Mouse (Mus musculus): ENCODE data around the gene Abca7.

Gene Abca7

DNA sequence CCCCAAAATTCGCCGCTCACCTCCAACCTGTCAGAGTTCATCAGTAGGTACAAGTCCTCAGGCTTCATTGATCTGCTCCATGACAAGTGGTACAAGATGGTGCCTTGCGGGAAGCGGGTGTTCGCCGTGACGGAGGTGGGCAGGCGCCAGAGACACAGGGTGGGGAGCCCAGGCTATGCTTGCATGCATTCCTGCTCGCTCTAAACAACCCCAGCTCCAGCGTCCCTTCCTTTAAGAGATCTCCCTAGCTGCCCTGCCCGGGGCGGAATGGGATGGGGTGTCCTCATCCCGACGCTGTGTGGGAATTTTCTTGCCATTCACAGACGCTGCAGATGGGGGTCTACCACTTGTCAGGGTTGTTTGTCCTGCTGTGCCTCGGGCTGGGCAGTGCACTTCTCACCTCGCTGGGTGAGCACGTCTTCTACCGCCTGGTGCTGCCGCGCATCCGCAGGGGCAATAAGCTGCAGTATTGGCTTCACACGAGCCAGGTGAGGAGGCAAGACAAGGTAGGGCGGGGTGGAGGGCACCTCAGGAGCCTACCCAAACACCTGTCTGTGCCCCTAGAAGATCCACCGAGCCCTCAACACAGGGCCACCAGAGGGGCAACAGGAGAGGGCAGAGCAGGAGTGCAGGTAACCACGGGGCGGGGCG, 20.1 kb upstream of the Abca7 start:
- no peak for DNase-seq

DNA sequence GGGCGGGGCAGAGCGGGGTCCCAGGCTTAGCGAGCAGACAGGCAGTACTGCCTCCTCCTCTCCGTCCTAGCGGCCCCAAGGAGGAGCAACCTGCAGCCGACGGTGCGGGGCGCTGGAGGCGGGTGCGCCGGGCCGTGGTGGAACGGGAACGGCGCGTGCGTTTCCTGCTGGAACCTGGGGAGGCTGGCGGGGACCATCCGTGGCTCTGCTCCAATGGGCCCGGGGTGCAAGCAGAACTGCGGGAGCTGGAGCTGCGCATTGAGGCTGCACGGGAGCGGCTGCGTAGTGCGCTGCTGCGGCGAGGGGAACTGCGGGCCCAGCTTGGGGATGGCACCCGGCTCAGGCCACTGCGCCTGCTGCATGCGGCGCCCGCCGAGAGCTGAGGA, 19.6 kb upstream of the Abca7 start:
- no peak for DNase-seq

DNA sequence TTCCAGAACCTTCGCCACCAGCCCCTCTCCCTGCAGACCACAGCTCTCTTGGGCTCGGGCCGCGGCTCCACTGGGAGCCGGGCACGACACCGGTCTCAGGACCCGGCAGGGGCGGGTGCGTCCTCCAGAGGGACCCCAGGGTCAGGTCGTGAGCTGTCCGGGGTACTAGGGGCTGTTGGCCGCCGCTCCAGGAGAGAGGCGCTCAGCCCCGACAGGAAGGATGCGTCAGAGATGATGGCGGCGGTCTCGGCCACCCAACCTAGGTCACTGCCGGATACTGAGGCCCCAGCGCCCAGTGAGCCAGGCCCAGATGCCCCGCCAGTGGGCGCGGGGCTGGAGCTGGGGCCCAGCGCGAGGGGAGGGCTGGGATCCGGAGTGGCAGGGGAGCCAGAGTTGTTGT, 19.0 kb upstream of the Abca7 start:
- DNase-seq = no peak

DNA sequence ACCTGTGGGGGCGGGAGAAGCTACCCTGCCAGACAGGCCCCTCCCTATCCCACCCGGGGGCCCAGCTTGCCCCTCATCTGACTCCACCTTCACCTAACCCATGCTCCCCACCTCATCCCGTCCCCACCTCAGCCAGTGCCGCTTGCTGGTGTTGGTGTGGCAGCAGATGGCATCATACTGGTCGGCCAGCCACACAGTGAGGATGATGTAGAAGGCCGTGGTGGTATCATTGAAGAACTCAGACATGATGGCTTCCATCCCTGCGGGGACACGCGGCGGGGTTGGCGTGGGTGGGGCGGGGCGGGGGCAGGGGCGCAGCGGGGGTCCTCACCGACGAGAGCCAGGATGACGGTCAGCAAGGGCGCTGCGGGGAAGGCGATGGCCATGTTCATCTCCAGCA, 18.2 kb upstream of the Abca7 start:
- DNase-seq = no peak

GRCm38 (mm10) chr10:79979401-79980155, 16.7 kb upstream of the Abca7 start:
- DNase-seq = no peak

DNA sequence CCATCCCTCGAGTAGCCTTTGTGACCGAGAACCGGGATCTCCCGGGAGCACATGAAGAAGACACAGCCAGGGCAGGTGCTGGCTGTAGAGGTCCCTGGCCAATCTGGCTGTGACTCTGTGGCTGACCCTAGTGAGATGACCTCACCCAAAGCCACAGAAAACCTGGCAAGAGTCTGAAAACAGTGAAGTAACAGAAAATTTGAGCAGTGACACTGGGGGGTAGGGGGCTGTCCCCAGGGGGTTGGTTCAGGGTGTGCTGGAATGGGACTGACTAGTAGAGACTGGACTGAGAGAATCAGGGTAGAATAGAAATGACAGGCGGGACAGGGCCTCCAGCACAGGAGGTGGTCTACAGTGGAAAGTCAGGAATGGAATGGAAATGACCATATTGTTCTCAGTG, 13.1 kb upstream of the Abca7 start:
- no peak for DNase-seq

GRCm38 (mm10) chr10:79983670-79984069, 12.6 kb upstream of the Abca7 start:
- peak; percentile 90 for DNase-seq

- peak; percentile 93 for DNase-seq
Observed at GRCm38 (mm10) chr10:79984195-79984816, 12.0 kb upstream of the Abca7 start, which contains the start of gene Tmem259. TSS of gene Tmem259 (minus strand) at chr10:79984330.

- DNase-seq = peak; percentile 100
Observed at GRCm38 (mm10) chr10:79984871-79985270, 11.4 kb upstream of the Abca7 start.

GRCm38 (mm10) chr10:79985334-79986231, 10.7 kb upstream of the Abca7 start:
- DNase-seq = peak; percentile 74

- DNase-seq = peak; percentile 46
Observed at GRCm38 (mm10) chr10:79986232-79986878, 9.9 kb upstream of the Abca7 start.

DNA sequence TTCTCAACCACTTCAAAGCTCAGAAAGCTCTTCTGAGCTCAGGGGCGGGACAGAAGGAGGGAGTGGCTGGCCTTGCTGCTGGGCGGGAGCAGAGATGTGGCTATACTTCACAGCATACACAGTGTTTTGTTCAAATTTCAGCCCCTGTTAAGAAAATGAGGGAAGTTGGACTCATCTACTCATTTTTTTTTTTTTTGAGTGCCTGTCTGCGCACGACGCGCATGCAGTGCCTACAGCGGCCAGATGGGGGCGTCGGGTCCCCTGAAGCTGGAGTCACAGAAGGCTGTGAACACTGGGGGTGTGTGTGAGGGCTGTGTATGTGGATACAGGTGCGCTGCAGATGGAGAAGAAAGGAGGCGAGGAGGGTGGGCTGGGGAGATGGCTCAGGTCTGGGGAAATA, 9.3 kb upstream of the Abca7 start:
- DNase-seq = peak; percentile 91

GRCm38 (mm10) chr10:79987771-79988505, 8.4 kb upstream of the Abca7 start:
- no peak for DNase-seq

DNA sequence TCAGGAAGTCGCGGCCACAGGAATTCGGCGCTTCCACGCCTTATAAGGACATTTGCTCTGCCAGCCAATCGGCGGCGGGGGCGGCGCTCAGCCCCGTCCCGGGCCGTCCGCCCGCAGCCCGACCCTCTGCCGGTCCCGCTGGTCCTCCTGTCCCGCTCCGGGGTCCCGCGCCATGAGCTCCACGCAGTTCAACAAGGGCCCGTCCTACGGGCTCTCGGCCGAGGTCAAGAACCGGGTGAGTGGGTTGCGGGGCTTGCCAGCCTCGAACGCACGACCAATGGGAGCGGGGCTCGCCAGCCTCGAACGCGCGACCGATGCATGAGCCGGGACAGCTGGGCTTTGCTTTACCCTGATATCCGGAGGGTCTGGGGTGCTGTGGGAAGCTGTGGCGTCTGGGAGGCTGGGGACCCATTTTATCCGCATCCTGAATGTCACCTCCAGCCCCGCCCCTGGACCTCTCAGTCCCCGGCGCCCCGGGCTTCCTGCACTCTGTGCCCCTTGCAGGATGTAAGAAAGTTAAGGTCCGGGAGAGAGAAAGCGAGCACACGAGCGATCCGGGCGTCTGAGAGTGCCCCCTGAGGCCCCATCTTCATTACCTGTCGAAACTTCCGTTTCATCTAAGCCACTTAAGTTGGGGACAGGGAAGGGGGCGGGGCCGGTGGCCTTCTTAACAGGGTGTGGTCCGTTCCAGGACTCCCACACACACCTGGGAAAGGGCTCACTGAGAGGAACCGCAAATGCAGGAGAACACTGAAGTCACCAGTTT, 7.6 kb upstream of the Abca7 start, which contains the start of gene Cnn2:
TSS of gene Cnn2 (plus strand) at position 79 of the 766 bp plus-strand sequence.
- peak; percentile 61 for DNase-seq

DNA sequence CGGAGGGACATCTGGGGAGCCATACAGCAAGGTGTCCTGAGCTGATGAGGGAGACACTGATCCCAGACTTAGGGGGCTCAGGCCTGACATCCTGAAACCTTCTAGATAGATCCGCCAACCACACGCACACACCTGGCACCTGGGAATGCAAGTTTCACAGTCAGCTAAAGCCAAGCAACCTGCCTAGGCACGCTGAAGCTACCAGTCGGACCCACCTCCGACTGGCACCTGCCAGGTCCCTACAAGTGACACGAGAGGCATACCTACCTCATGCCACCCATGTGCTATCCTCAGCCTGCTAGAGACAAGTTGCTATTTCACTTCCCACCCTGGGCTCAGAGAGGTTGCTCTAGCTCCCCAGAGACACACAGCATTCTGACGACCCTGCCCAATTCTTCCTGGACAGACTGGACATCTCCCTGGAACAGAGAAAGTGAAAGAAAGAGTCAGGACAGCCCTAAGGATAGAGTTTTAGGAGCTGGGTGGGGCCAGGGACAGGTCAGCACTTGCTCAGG, 7.0 kb upstream of the Abca7 start:
- DNase-seq = no peak

DNA sequence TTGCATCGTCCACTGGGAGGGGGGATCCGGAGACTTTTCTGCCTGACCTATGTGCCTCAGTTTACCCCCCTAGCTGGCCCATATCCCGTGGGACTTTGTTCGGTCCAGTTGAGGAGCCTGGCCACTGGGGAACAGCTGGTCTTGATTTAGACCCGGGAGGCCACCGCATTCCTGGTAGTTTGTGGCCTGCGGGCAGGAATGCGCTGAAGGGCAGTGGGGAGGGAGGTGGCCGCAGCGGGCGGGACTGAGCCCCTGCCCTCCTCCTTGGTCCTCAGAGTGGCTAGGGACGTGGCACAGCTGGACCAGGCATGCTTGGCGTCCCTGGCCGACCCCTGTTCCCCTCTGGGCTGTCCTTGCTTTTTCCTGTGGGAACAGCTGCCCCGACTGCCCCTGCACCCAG, 6.4 kb upstream of the Abca7 start:
- no peak for DNase-seq

GRCm38 (mm10) chr10:79991099-79991498, 5.2 kb upstream of the Abca7 start:
- no peak for DNase-seq

- no peak for DNase-seq
Observed at GRCm38 (mm10) chr10:79991548-79991947, 4.7 kb upstream of the Abca7 start.

- DNase-seq = no peak
Observed at GRCm38 (mm10) chr10:79994397-79995115, 1.7 kb upstream of the Abca7 start.

- no peak for DNase-seq
Observed at GRCm38 (mm10) chr10:79995636-79996035, 658 bp upstream of the Abca7 start.

Data from kidney, adult 9 months (tissue).